Mouse (Mus musculus): ENCODE data around the gene Slco1c1. TPM values are rescaled to one million over a fixed set of nuclear protein-coding genes. Genes with fewer than 3 reads are reported as not detected.

Gene Slco1c1
- total RNA-seq, 2 experiments from 2014 or later = not detected

GRCm38 (mm10) chr6:141600940-141601339 lies 76.8 kb downstream of the Slco1c1 start:
- Histone ChIP-seq H3K27ac (no peak overlapping the region), H3K4me3 (no peak overlapping the region)
- no peak for DNase-seq
- intact Hi-C loops (cut with DNase I) = no loop called here
- TF ChIP-seq CTCF (IDR thresholded peaks at IDR 0.05) = no peak

GRCm38 (mm10) chr6:141610702-141611260 lies 86.6 kb downstream of the Slco1c1 start:
- DNase-seq = no peak
- intact Hi-C loops (cut with DNase I) = no loop called here
- no peak for TF ChIP-seq CTCF (IDR thresholded peaks at IDR 0.05)
- Histone ChIP-seq H3K27ac (no peak overlapping the region), H3K4me3 (no peak overlapping the region)

DNA sequence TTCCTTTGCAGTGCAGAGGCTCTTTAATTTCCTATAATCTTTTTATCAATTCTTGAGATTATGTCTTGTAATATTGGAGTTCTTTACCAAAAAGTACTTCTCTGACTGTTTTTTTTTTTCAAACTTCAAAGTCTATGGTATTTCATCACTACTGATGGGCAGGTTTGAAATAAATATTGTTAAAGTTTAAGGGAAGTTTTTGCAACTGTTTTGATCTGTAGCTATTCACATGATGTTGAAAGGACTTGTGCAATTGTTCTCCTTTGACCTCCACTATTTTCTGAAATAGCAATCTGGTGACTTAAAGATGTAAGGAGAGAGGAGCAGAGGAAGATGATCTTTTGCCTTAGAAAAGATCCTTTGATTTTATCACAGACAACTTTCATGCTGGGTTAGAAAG lies 89.8 kb downstream of the Slco1c1 start:
- no peak for DNase-seq
- TF ChIP-seq CTCF (IDR thresholded peaks at IDR 0.05) = no peak
- intact Hi-C loops (cut with DNase I) = no loop called here
- Histone ChIP-seq H3K4me3 (no peak overlapping the region), H3K27ac (no peak overlapping the region)

DNA sequence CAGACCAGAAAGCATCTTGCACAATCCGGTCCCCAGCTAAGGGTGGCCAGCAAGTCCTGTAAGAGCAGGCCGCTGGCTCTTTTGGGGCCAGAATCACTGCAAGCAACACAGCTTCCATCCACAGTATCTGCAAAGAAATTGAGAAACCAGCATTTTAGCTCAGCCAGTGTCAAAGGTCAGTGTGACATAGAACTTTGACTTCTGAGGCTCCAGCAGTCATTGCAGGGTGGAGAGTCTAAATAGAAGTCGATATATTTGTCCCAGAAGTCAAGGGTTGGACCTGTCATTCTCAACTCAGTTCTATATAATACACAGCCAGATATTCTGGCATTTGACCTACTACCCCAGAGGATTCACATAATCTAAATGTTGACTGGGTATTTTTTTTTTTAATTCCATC lies 91.2 kb downstream of the Slco1c1 start:
- DNase-seq = no peak
- Histone ChIP-seq H3K4me3 (no peak overlapping the region), H3K27ac (no peak overlapping the region)
- no peak for TF ChIP-seq CTCF (IDR thresholded peaks at IDR 0.05)
- intact Hi-C loops (cut with DNase I) = no loop called here

Other genes with a start within 250 kb of the Slco1c1 start
- not detected for gene Slco1b2, start 105.2 kb downstream of the Slco1c1 start, total RNA-seq (2021)
- gene Gm5724, start 249.4 kb downstream of the Slco1c1 start, total RNA-seq (2021) = not detected